ENCODE assay signal across 23 mouse cellular contexts in the genomic region with DNA sequence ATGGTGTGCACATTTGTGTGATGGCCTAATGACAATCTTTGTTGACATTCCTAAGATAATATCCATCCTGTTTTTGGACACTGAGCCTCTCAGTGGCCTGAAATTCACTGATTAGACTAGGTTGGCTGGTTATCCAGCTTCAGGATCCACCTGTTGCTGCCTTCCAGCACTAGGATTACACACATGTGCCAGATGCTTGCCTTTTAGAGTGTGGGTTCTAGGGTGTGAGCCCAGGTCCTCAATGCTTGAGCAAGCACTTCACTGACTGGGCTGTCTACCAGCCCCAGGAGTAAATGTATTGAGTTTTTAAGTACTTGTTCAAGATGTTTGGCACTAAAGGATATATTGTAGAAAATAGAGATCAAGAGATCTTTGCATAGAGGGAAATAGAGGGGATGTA.
"Had no signal": no experiment of that assay in that cellular context is flagged by ENCODE, and none has a peak within 500 bp of the region (broad histone marks: within the 10 kb centered on the region; RNA-seq: fewer than 3 reads in every experiment).

No protein-coding gene starts in this region.

- H3K9me3 ChIP-seq: kidney, embryonic 15.5 days; limb, embryonic 10.5 days; limb, embryonic 13.5 days; liver, embryonic 12.5 days; liver, embryonic 15.5 days; midbrain, embryonic 13.5 days; neural tube, embryonic 12.5 days; neural tube, embryonic 15.5 days had no signal

- H3K27me3 ChIP-seq: kidney, embryonic 15.5 days; limb, embryonic 13.5 days; liver, embryonic 12.5 days; liver, embryonic 15.5 days; midbrain, embryonic 13.5 days; neural tube, embryonic 12.5 days; neural tube, embryonic 15.5 days had no signal

- H3K27ac ChIP-seq: kidney, embryonic 15.5 days; limb, embryonic 10.5 days; limb, embryonic 13.5 days; liver, embryonic 12.5 days; liver, embryonic 15.5 days; midbrain, embryonic 13.5 days; neural tube, embryonic 12.5 days; neural tube, embryonic 15.5 days; stomach, postnatal 0 days had no signal

- H3K9ac ChIP-seq: kidney, embryonic 15.5 days; limb, embryonic 13.5 days; liver, embryonic 12.5 days; liver, embryonic 15.5 days; lung, embryonic 14.5 days; midbrain, embryonic 13.5 days; neural tube, embryonic 12.5 days; neural tube, embryonic 15.5 days had no signal

- ATAC-seq: intestine, postnatal 0 days; liver, embryonic 12.5 days; midbrain, embryonic 13.5 days; midbrain, embryonic 16.5 days had no signal

- H3K4me2 ChIP-seq: kidney, embryonic 15.5 days; limb, embryonic 13.5 days; liver, embryonic 12.5 days; liver, embryonic 15.5 days; lung, embryonic 14.5 days; midbrain, embryonic 13.5 days; neural tube, embryonic 12.5 days; neural tube, embryonic 15.5 days had no signal

- H3K4me3 ChIP-seq: kidney, embryonic 15.5 days; limb, embryonic 10.5 days; limb, embryonic 13.5 days; liver, embryonic 12.5 days; liver, embryonic 15.5 days; midbrain, embryonic 13.5 days; neural tube, embryonic 12.5 days; neural tube, embryonic 15.5 days had no signal

- H3K36me3 ChIP-seq: limb, embryonic 13.5 days; midbrain, embryonic 13.5 days; neural tube, embryonic 12.5 days; neural tube, embryonic 15.5 days had no signal

- DNase-seq: kidney, adult 8-10 months; kidney, postnatal 10 days; kidney, postnatal 36 days; layer of hippocampus, adult 9-11 months; liver; lung, embryonic 14.5 days; right cerebral cortex, adult 18-20 months; right cerebral cortex, postnatal 14 days; right cerebral cortex, postnatal 4 days; thymus, adult 2 months; thymus, postnatal 14 days; thymus, postnatal 4 days had no signal

- H3K4me1 ChIP-seq: kidney, embryonic 15.5 days; limb, embryonic 10.5 days; limb, embryonic 13.5 days; midbrain, embryonic 13.5 days; neural tube, embryonic 12.5 days; neural tube, embryonic 15.5 days had no signal
